Mouse (Mus musculus) adrenal gland, adult 2 months (tissue): ENCODE data around the gene Alg5. TPM values are rescaled to one million over a fixed set of nuclear protein-coding genes. Genes with fewer than 3 reads are reported as not detected.
"Not testable (repeated sequence)": the region's sequence is repeated elsewhere in the genome, so short reads cannot be mapped to it uniquely, and the experiment has no call there.

Experiments
- DNase-seq: peaks from one replicate; pipeline ENCODE4 v3.0.0; 2021
- polyA plus RNA-seq: library from polyadenylated mRNA; depleted of rRNA; stranded (reverse); fragments of >200 nt; gene quantifications from 2 replicates; pipeline ENCODE4 v1.2.3, GENCODE M21; 2012
- total RNA-seq, 2 experiments: library from RNA; stranded (reverse); gene quantifications; 2 replicates each; pipeline ENCODE4 v1.2.3; 2021

Gene Alg5
- total and polyA plus RNA-seq, 3 experiments, result 8.0 to 45.0 (median 41.8) TPM

DNA sequence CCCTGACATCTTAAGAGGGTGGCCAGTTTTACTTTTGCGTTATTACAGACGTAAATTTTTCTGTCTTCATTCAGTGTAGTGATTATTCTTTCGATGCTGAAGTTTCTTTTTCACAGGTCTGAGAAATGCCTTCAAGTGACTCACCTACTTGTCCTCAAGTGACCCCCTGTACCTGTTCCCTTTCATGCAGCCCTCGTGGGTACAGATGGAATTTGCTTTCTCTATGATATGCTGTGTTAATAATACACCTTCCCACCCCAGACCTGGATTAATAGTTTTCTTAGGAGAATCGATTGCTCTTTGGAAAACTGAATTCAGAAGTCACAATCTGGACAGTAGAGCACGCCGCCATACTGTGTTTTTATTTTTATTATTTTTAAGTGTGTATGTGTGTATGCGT, 2.0 kb downstream of the Alg5 start:
- DNase-seq, result no peak

DNA sequence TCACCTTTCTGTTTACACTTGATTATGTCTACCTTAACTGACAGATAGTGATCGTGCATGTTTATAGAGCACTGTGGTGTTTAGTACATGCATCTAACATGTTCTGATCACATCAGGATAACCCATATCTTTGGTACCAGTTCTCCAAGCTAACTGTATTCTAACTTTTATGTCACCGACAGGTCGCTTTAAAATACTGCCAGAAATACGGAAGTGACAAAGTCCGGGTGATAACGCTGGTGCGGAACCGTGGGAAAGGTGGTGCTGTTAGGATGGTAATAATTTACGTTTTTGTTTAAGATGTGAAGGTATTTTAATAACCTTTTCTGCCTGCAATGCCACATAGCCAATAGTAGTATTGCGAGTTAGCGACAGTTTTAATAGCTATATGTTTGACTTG, 6.6 kb downstream of the Alg5 start:
- no peak for DNase-seq

DNA sequence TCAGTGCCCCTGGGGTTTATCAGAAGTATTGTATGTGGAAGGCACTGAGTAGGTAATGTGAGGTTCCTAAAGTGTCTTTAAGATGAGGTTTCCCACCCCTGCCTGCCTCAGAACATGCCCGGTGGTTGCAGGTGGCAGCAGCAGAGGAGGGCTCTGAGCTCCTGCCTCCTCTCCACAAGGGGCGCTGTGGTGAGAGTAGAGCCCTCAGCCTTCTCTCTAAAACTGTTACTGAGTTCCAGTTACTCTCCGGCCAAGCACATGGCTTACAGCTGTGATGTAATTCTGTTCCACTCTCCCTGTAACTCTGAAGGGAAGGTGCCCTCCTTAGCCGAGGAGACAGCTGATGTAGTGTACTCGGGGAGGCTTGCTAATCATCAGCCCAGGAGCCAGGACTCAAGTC, 10.5 kb downstream of the Alg5 start:
- no peak for DNase-seq

DNA sequence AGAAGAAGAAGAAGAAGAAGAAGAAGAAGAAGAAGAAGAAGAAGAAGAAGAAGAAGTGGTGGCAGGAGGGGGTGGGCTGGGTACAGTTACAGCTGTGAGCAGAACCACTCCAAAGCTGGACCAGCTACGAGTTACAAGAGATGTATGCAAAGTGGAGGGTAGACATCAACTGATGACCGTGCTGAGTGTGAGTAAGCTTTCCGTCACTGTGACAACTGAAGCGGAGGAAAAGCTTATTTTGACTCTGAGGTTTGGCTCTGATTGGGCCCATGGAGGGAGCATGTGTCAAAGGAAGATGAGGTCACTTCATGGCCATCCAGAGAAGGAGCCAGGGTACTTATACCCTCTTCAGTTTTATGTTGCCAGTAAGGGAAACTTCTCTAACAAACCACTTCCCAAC, 18.1 kb downstream of the Alg5 start:
- DNase-seq, result no peak

DNA sequence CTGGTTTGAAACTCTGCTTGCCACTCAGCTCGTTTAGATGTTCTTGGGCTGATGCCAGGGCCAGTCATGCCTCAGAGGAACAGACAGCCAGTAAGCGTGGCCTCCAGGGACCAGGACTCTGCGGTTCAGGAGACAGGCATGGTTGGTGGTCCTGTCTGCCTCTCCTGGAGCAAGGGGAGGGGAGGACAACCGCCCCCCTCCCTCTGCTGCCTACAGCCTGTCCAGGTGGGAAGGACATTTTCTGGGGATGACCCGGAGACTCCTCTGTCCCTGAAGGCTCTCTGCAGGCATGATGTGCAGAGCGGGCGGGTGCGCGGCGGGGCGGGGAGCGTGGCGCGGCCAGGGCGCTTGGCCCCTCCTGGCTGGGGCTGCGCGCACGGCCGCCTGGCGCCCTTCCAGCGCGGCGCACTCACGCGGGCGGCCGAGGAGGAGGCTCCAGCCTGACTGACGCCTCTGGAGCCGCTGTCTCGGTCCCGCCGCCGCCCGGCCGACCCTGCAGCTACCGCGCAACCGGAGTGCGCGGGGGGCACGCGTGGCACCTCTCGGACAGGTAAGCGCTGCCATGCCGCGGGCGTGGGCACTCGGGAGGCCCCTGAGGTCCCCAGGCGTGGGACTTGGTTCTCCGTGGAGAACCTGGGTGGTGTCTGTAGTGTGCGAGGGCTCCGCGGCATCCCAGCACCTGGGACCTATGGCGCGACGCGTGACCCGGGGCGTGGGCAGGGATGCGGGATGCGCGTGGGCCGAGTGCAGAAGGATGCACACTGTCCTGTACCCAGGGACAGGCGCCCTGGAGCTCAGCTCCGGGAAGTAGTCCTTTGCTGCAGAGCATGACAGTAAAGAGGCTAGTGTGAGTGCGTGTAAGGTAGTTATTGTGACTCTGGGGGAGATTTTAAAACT, 20.1 kb downstream of the Alg5 start, which contains the start of gene Smad9:
Gene Smad9 (plus strand): TSS at position 438 of the 897 bp plus-strand sequence.
- peak; percentile 92 for DNase-seq

DNA sequence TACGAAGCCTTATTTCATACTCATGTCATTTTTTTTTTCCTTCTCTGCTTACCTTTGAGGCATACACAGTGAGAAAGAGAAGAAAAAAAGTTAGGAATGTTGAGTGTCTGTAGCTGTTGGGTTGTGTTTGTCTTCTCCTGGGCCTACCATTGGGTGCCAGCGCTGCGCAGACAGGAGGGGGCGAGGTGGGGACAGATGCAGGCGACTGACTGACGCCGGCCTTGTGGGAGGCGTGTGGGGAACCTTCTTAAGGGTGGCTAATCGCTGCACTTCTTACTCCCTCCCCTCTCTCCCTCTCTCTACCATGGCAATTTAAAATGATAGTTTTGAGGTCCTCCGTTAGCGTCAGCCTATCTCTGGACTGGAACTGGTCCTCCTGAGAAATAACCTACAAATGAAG, 20.7 kb downstream of the Alg5 start:
- DNase-seq, result peak; percentile 77

DNA sequence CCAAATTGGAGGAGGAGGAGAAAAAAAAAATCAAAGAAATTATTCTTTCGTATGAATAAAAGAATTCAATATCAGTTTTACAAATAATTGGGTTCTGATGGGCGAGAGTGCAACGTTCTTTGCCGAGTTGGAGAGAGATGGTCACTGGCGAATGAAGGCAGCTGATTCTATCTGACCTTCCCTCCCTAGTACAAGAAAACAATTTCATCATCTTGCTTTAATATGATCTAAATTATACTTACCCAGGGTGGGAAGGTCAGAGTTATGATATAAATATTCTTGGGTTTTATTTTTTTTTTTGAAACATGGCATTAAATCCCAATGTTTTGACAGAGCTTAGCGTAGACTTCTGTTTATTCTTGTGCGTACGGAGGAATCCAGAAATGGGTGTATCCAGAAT, 22.1 kb downstream of the Alg5 start:
- no peak for DNase-seq

DNA sequence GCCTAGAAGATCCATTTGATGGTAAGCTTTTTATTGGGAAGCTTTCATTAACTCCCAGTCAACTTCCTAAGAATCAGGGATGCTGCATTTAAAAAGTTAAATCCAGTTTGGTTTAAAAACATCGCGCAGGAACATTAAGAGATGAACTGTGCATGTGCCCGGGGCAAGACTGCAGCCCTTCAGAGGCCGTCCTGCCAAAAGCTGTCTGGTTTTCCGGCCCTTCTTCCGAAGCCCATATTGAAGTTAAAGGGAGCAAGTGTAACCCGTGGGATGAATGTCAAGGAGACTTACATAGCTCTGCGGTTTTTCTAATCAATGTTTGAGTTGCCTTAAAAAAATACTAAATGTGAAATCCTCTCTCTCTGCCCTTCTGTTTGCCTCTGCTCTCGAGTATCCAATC, 23.9 kb downstream of the Alg5 start:
- peak; percentile 54 for DNase-seq

DNA sequence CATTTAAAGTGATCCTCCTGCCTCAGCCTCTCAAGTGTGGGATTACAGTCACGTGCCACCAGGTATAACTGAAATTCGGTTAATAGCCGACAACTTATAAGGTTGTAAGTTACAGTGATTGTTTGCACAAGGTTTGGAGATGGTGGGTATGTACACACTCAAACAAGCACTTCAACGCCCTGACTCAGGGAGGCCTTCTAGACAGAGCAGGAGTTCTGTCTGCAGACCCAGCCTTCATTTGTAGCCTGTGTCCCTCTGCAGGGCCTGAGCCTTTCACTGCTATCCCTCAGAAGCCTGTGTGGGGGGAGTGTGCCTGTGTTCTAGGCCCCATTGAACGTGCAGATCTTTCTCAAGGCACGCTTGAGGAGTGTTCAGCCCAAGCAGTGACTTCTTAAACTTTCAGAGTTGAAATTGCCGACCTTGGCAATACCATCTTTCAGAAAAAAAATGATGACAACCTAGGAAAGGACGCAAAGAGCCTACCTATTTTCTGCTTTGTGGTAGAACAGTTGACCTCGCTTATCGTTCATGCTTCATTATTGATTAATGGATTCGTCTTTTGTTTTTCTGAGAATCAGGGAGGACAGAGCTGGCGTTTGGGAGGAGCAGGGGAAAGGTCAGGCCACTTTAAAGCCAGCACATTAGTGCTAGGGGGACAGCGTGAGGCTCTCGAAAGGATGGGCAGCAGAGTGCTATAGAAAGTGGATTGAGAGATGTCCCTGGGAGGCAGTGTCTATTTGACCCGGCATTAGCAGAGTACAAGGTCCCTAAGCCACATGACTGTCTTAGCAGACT, 25.2 kb downstream of the Alg5 start:
- peak; percentile 68 for DNase-seq

DNA sequence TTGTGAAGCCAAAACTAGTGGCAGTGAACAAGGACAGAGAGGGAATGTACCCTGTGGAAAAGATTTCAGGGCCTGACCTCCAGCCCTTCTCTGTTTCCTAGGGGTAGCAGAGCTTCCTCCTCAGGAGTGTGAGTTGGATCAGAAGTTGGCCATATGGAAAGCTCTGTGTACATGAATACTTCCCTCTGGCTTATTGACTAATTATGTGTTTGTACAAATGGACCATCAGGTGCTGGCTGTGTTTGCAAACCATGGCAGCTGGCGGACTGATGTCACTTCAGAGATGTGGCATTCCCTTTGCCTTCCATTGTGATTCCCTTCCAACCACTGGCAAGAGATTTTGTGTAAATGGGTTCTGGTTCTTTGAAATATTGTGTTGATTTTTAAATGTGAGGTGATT, 25.9 kb downstream of the Alg5 start:
- no peak for DNase-seq

DNA sequence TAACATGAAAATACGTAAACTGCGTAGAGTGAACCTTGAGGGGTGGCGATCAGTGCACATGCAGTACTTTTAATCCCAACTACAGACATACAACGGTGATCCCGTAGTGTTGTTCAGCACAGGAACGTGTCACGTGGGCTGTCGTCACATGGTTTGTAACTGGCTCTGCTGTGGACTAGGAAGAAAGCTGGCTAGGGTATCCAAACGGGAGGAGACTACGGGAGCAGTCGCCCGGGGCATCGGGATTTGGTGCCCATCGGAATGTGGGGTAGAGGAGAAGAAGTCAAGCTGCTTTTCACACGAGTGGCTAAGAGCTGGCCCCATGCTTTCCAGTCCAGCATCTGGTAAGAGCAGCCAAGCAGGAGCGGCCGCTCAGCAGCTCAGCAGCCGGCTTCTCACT, 29.1 kb downstream of the Alg5 start:
- DNase-seq, result peak; percentile 59

DNA sequence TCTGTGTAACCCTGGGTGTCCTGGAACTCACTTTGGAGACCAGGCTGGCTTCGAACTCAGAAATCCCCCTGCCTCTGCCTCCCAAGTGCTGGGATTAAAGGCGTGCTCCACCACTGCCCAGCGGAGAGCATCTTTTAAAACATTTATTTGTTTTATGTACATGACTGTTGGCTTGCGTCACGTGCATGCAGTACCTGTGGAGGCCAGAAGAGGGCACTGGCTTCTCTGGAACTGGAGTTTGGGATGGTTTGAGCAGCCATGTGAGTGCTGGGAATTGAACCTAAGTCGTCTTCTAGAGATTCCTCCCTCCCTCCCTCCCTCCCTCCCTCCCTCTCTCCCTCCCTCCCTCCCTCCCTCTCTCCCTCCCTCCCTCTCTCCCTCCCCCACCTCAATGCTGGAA, 30.2 kb downstream of the Alg5 start:
- DNase-seq, result not testable (repeated sequence)

DNA sequence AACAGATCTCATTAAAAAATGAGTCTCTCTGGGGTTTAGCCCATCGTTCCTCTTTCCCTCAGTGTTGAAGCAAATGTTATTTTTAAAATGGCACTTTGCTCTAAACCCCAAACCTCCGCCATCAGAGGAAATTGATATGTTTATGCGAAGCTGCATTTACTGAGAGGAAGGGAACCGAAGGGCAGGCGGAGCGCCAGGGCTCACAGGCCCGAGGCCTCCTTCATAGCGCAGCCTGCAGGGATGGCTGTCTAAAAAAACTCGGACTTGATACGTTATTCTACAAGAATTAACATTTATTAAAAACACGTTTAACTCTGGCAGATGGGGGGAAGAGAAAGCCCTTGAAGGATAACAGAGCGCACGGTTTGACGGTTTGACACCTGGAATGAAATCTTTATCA, 30.7 kb downstream of the Alg5 start:
- DNase-seq, result no peak

DNA sequence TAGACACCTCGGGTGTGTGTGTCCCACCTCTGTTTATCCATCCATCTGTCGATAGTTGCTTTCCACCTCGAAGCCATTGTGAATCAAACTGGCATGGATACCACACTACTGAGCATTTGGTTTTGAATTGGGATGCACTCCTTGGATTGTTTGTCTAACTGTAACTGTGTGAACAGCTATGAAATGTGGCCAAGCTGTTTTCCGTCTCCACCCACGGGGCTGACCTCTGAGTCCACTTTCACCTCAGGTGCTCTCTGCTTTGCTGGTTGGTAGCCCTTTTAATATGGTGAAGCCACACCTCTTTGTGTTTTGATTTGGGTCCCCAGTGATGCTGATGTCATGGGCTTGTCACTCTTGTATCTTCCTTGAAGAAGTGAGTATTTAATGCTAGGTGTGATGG, 31.5 kb downstream of the Alg5 start:
- no peak for DNase-seq

DNA sequence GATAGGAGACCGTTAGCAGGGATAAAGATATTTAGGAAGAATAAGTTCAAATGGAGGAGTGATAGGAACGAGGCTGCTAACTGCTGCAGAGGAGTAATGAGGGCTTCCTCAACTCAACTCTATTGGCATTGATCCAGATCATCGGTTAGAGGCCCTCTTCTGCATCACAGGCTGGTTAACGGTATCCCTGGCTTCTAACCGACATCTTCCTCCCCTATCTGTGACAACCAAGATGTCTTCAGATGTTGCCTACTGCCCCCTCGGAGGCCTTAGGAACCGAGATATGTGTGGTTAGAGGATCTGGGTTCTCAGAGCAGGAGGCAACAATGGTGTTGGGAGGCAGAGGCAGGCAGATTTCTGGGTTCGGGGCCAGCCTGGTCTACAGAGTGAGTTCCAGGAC, 33.3 kb downstream of the Alg5 start:
- no peak for DNase-seq

DNA sequence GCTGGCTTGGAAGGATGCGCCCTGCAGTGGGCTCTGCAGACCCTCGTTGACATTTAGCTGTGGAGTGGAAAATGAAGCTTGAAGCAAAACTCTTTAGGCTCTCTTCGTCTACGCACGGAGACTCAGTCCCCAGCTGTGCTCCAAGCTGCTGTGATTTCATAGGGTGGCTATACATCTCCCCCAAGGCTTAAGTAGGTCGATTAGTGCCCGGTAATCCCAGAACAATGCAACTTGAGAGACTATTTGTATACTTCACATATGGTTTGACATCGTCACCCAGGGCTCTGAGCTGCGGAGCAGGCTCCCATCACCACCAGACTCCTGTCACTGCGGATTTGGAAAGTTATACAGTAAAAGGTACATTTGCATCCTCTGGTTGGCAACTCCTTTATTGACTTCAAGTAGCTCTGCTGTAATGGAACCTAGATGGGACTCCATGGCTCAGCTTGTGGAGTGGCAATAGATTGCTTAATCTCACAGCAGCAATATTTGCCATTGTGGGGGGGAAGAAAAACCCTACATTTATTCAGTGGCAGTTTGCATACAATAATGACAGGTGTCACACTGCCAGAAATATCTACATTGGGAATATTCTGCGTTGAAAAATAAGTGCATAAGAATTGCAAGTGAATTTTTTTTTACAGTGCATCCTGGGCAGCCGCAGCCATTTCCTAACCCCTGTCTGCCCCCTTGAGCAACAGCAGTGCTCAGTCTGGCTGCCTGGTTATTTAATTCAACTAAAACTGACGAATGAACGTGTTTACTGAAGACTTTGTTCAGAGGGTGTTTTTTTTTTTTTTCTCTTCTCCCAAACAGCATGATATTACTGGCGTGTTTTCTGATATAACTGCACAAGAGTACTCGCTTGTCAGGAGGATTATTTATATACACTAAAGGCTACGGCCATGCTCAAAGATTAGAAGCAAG, 34.3 kb downstream of the Alg5 start:
- no peak for DNase-seq

DNA sequence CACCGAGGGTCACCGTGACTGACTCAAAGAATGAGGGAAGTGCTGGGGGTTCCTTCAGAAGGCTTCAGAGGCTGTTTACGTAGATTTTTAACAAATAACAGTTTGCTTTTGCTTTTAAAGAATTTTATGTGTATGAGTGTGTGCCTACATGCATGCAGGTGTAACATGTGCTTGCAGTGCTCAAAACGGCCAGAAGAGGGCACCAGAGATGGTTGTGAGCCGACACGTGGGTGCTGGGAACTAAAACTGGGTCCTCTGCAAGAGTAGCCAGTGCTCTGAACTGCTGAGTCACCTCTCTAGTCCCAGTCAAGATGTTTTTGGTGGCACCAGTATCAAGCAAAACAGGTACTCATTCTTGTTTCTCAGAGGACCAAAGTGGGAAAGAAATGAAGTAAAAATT, 38.3 kb downstream of the Alg5 start:
- no peak for DNase-seq

DNA sequence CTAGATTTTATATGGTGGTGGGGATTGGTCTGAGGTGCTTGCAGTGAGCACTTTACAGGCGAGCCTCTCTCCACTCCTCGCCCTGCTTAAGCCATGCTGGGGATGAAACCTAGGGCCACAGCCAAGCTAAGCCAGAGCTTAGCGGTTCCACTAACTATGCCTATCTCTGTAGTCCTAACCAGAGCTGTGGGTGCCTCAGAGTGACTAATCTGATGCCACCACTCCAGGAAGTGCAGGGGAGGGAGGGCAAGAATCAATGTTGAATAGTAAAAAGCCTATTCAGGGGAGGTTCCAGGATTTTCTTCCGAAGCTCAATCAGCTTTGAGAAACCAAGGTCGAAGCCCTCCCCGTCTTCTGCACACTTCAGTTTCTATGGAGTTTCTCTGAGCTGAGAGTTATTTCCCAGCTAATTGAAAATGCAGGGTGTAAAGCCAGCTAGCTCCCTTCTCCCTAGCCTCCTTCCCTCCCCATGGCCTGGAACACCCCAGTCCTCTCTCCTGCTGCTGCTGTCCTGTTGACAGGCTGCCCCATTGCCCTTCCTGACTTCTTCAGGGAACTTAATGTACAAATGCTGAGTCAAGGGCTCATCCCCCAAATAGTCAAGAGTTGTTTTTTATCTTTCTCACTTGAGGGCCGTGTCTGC, 40.8 kb downstream of the Alg5 start:
- DNase-seq, result no peak

DNA sequence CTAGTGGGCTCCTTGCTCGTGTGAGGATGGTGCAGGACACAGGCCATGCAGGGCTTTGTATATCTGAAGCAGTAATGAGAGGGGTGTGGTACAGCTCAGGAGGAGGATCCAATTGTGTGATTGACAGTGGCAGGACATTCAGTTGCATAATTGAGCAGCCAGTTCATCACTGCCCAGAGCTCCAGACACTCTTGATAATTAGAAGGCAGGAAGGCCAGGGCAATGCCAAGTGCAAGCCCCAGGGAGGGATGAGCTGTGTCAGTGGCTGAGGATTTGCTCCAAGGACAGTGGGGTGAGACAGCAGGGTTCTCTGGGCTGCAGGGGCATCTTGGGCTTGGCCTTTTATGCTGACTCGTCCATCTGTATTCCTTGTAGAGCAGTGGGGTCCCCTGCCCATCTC, 55.3 kb downstream of the Alg5 start:
- peak; percentile 70 for DNase-seq

DNA sequence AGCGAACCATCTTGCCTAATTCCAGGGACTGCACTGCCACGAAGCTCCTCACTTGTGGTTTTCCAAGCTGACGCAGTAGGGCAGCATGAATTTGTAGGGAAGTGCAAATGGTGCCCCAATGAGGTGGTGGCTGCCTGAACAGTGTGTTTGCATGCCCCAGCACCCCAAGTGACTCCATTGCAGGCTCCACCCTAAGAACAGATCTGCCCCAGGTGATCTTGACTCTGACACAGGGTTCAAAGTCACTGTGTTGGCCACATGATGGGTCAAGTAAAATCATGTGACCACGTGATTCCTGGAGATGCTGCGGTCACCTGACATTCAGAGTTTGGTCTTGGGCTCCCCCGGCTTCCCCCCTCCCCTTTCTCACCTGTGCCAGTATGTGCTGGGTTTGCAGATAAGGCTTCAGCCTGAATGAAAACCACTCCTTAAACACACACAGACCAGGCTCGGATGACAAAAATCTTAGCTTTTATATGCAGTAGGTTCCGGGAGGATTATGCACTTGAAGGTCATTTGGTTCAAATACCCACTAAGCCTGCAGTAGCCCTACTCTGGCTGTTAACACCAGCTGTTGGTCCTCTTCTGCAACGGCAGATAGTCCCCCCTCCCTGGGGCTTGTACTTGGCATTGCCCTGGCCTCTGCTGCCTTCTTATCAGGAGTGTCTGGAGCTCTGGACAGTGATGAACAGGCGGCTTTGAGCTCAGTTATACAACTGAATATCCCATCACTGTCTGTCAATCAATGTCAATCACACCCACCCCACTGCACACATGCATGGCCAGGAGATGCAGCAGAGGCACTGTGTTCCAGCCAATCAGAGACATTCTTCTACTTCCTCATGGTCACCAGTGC, 56.7 kb downstream of the Alg5 start:
- no peak for DNase-seq

DNA sequence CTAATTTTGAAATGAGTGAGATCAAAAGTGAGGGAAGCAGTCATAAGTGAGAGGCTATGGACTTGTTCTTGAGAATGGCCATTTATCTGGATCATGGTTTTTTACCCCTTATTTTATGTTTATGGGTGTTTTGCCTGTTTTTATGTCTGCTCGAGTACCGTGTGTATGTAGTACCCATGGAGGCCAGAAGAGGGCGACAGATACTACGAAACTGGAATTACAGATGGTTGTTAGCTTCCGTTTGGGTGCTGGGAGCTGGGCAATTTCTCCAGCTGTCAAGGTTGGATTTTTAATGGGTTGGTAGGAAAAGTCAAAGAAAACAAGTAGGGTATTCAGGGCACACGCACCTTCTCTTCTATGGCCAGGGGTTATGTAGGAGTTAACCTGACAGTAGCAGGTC, 58.4 kb downstream of the Alg5 start:
- no peak for DNase-seq
